Mouse (Mus musculus) R1 (cell line): ENCODE measurements around the gene Arhgap44.

Experiments
- DNase-seq: peaks from one replicate; pipeline ENCODE4 v3.0.0-alpha.2; 2018; ENCODE audit warnings: low read depth, low spot score

Gene Arhgap44

GRCm38 (mm10) chr11:65006047-65006446 lies 156.7 kb downstream of the Arhgap44 start:
- no peak for DNase-seq

GRCm38 (mm10) chr11:65004836-65005235 lies 157.9 kb downstream of the Arhgap44 start:
- no peak for DNase-seq

GRCm38 (mm10) chr11:65003611-65004010 lies 159.2 kb downstream of the Arhgap44 start:
- DNase-seq: no peak

- no peak for DNase-seq
These were observed 161.0 kb downstream of the Arhgap44 start for GRCm38 (mm10) chr11:65001729-65002128.

GRCm38 (mm10) chr11:64999685-65000084 lies 163.1 kb downstream of the Arhgap44 start:
- DNase-seq: no peak

GRCm38 (mm10) chr11:64998439-64998838 lies 164.3 kb downstream of the Arhgap44 start:
- DNase-seq: no peak

- no peak for DNase-seq
These were observed 174.2 kb downstream of the Arhgap44 start for GRCm38 (mm10) chr11:64988556-64988955.

GRCm38 (mm10) chr11:64979489-64979845 lies 183.3 kb downstream of the Arhgap44 start:
- DNase-seq: no peak

- DNase-seq: peak; percentile 98
These were observed 183.9 kb downstream of the Arhgap44 start, which contains the start of gene Elac2 for GRCm38 (mm10) chr11:64978720-64979488. Gene Elac2, plus strand, starts transcription at chr11:64979038.

GRCm38 (mm10) chr11:64972418-64972817 lies 190.3 kb downstream of the Arhgap44 start:
- DNase-seq: no peak

- DNase-seq: no peak
These were observed 191.2 kb downstream of the Arhgap44 start for GRCm38 (mm10) chr11:64971471-64971988.

- no peak for DNase-seq
These were observed 193.8 kb downstream of the Arhgap44 start for GRCm38 (mm10) chr11:64968939-64969342.

- peak; percentile 71 for DNase-seq
These were observed 194.3 kb downstream of the Arhgap44 start for GRCm38 (mm10) chr11:64968507-64968906.

GRCm38 (mm10) chr11:64962629-64963028 lies 200.1 kb downstream of the Arhgap44 start:
- DNase-seq: no peak

- peak; percentile 2 for DNase-seq
These were observed 205.6 kb downstream of the Arhgap44 start for GRCm38 (mm10) chr11:64956962-64957729.
